Mouse (Mus musculus) brain, adult 2 months (tissue): Measurements from ENCODE around the gene Epha8.

Experiments
- DNase-seq: peaks from one replicate; pipeline ENCODE4 v3.0.0; 2011; ENCODE audit warnings: low read depth, low spot score

The Epha8 gene

DNA sequence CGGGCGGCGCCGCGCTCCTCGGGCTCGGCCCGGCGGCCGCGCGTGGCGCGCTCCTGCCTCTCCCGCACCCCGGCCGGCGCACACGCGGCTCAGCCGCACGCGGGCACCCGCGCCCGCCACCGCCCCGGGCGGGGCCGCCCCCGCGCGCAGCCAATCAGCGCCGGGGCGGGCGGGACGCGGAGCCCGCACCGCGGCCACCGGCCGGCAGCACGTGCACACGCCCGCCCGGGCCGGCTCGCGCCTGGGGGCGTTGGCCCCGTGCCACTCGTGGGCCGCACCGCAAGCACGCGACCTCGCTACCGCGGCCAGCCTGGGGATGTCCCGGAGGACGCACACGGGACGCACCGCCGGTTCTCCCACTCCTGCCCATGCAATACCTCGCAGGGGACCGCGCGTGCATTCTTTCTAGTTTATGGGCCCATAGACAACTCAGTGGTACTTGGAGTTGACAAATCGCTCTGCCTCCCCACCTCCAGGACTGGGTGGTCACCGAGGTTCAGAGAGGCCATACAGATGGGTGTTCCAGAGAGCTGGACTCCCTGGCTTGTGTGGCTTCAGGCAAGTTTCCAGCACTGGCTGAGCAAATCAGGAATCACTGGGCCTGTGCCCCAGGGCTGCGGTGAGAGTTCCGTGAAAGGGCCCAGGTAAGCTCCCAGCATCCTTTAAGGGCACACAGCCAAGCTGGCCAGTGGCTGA lies at the start of gene Epha8:
TSS of gene Epha8 (minus strand) at position 66 of the 696 bp plus-strand sequence.
- DNase-seq, result peak; percentile 52

DNA sequence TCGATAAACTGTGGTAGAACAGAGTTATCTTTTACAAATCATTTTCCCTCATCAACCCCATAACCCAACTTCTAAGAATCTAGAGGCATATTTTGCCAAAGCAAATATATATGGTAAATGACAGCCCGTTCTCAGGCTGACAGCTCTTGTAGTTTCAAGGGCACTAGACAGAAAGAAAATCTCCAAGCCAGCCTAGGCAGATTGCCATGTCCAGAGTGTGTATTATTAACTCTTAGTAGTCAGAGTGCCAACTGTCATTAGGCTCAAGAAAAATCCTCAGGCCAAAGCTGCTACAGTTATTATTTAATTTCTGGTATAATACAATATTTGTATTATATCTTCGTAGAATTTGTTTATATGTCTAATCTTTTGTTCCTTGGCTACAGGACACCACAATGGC lies 45.2 kb upstream of the Epha8 start:
- DNase-seq, result peak; percentile 42

DNA sequence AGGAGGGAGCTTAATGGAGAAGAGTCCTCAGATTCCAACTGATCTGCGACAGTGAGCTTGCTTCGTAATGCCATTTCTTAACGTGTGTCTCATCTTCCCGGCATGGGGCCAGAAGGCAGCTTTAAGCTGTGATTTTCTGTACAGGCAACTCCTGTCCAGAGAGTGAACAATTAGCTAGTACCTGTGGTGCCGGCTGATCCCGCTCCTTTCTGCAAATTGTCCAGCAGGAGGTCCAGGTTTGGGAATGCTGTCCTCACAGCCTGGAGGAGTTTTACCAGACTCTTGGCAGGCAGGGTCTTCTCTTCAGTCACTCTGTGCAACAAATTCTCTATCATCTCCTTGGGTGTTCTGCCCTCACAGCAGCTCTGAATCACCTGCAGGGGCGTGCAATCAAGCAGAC lies 44.4 kb upstream of the Epha8 start:
- DNase-seq, result peak; percentile 33

DNA sequence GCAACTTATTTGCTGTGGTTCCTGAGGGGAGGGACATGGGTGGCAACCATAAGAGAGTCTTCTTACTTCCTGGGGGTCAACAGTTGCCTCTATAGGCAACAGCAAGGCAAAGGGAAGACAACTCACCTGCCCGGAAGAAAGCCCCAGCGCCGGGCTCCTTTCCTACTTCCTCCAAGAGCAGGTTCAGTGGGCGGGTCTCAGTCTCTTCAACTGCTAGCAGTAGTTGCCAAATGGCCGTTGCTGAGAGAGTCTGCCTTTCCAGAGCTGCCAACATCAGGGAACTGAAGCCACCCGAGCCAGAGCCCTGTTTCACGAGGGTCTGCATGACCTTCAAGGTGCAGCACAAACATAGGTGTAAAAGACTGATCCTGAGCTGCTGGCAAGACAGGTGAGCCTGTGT lies 41.8 kb upstream of the Epha8 start:
- no peak for DNase-seq

DNA sequence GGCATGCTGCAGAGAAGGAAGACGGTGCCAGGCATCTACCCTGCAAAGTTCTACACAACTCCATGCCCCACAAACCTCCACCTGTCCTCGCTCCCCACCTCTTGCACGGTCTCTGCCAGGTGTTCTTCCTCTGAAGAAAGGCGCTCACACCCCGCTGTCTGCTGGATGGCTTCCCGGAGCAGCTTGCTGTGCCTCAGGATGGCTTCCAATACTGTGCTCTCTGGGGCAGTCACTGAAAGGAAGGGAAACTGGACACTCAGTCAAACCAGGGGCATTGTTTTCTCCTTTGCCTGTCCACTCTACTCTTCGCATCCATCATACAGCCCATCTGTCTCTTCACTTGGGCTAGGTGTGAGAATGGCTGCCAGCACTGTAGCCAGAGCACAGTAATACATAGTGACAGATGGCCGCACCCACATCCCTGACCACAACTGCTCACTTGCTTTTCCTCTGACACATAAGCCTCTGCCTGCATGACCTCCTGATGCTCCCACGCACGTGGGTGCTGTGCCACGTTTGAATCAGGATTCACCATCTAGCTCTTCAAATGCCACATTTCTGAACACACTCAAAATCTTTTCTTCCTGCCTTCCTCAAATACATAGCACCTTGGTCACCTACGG lies 41.2 kb upstream of the Epha8 start:
- peak; percentile 85 for DNase-seq

DNA sequence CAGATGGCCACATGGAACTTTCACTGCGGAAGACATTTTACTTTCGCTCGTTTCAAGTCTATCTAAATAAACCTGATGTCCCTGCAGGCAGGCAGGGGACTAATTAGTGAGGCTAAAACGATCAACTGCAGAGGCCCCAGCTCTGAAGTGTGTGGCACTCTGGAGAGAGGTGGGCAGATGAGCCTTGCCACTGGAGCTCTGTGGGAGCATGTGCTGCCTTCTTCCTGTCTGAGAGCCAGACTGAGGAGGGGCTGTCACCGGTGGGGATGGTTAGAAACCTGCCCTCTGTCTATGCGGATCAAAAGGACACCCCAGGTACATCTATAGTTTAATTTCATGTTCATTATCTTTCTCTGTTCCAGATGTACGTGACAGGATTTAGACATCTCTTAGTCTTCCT lies 40.3 kb upstream of the Epha8 start:
- DNase-seq, result peak; percentile 38

DNA sequence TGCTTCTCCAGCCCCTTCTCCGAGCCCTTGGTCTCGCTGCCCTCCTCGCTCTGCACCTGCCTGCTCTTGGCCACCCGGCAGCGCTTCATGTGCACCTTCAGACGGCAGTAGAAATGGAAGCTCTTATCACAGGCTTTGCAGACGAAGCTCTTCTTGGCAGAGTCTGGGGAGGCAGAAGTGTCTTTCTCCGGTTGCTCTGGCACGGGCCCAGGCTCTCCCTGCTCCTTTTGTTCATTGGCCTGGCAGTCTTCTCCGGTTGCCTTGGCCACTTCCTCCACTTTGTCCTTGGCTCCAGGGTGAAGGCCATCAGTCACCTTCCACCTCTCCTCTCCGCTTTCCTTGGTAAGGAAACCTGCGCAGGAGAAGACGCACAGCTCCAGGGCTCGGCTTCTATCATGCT lies 38.7 kb upstream of the Epha8 start:
- DNase-seq, result peak; percentile 66

DNA sequence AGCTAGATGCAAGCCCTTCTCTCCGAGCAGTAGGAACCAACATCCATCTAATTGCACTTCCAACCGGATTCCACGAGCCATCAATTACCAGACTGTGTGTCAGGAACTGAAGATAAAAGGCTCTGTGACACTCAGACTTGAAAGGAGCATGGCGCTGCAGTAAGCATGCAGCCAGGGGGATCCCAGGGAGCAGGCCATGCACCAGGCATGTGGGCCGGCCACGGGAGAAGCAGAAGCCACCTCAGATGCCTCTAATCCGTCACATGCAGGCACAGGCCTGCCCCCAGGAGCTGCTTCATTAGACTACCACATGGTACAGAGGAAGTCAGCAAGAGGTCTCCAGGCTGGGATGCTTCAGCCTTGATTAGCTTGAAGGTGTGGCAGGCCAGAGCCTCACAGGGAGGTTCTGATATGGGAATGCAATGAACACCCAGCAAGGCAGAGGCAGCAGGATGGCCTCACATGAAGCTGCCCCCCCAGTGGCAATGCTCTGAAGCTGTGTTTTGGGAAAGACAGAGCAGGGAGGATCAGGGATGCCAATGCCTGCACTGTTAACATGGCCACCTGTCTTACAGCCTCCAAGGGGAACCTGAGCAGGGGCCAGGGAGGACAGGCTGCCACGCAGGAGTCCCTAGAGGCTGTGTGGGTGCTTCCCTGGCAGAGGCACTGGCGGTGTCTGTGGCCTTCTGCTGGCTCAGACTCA lies 25.5 kb upstream of the Epha8 start:
- peak; percentile 37 for DNase-seq

DNA sequence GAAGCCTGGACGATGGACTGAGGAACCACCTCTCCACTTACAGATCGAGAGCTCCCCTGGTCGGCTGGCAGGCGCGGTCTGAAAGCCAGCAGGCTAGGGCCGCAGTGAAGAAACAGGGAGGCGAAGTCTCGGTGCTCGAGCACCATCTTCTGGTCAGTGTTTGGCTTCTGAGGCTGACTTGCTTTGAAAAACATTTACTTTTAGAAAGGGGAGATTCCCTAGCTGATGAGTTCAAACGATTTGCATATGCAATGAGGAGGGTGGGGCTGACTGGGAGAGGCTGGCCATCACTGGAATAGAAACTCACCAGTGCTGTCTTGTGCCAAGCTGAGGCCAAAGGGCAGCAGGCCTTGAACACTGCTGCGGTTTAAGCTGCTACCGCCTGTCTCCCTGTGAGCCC lies 24.7 kb upstream of the Epha8 start:
- peak; percentile 89 for DNase-seq

DNA sequence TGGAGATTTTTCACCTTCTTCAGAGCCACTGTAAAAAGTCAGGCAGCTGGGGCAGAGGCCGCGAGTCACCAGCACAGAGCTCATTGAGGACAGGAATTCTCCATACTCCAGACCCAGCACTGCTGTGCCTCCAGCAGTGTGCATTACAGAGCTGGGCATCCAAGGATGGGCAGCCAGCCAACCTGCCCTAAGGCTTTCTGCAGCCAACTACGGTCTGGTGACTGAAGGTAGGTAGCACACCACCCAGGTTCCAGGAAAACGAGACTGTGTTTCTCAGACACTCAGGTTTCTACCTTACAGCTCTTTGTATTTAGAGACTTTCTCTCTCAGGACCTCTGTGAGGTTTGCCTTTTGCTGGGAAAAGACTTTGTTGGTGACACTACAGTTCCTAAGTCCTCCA lies 24.3 kb upstream of the Epha8 start:
- DNase-seq, result peak; percentile 21

DNA sequence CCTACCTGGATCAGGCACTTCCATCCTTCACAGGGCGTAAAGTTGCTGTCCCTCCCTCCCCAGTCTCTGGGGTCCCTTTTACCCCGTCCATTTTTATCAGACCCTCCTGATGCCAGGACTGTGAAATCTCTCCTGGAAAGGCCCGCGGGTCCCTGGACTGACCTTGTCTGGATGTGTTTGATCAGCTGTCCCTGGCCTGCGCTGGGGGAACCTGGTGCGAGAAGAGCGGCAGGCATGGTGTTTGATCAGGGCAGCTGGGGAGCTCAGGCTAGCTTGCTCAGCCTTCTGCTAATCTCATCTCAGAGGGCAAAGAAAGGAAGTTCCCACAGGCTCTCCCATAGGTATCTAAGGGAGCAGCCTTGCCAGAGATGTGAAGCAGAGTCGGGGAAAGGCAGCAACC lies 20.6 kb upstream of the Epha8 start:
- no peak for DNase-seq

DNA sequence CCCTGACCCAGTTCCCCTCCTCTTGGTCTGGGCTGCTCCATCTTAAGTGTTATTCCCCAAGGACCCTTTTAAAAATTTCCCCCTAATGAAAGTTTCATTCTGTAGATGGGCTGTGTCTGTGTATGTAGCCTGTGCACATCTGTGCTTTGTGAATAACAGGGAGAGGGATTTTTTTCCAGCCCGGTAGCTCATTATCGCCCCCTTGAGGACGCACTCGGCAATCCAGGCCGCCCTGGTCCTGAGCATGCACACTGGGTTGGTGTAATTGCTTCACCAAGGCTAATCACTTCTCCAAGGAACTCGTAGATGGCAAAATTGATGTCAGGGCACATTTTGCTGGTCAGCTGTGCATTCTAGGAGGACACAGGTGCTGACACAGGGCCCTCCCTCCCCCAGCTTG lies 14.3 kb upstream of the Epha8 start:
- peak; percentile 44 for DNase-seq

DNA sequence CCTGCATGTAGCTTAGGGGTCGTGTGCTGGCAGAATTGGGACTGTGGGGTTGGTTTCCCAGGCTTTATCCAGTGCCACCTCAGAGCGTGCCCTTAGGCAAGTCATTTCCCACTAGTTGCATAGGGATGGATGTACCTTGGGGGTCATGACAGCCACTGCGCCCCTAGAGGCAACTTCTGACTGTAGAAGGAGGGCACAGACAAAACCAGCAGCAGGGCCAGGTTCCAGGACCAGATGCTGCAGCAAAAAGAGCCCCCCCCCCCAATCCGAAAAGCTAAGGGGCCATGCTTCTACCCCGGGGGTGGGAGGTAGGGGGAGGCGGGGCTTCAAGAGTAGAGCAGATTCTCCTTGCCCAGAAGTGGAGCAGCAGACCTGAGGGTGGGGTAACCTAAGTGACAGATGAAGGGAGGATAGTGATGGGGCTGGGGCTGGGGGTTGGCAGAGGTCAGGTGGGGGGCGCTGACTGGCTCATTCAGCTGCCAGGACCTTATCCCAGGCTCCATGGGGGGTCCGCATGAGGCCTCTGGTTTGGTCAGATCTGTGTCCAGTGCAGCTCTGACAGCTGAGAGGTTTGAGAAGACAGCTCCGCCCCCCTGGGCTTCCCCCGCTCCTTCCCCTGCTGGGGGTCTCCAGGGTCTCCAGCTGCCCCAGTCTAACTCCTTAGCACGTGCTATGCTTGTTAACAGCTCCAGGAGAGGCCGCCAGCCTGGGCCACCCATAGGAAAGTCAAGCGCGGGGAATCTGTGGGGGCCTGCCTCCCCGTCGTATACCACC lies 13.1 kb upstream of the Epha8 start:
- no peak for DNase-seq

DNA sequence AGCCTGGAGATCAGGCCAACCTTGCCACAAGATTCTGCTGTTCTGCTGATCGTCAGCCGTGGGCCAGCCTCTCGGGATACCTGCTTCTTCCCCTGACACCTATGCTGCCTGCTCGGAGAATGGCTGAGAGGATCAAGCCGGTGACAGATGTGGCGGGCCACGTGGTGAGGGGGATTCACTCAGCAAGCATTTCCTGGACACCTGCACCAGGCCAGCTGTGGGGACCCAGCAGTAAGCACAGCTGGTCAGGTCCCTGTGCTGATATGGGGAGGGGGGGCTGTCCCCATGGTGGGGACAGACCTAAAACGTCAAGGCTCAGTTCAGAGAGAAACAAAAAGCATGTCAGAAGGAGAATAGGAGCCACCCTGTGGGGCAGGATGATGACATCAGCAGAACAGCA lies 12.5 kb upstream of the Epha8 start:
- DNase-seq, result no peak

DNA sequence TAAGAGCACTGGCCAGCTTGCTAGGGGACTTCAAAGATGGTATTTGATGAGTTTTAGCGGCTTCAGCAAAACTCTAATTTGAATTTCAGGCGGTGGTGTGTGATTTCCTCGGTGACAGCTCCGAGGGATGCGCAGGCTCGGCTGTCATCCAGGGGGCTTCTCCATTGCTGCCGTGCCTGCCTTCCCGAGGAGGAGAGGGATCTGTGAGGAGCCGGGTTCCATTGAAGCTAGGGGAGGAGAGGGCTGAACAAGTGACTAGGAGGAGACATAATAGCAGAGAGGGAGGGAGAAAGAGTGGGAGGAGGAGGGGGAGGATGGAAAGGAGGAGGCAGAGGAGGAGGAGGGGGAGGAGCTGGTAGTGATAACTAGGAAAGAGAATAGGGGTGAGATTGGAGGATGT lies 10.9 kb upstream of the Epha8 start:
- DNase-seq, result no peak

DNA sequence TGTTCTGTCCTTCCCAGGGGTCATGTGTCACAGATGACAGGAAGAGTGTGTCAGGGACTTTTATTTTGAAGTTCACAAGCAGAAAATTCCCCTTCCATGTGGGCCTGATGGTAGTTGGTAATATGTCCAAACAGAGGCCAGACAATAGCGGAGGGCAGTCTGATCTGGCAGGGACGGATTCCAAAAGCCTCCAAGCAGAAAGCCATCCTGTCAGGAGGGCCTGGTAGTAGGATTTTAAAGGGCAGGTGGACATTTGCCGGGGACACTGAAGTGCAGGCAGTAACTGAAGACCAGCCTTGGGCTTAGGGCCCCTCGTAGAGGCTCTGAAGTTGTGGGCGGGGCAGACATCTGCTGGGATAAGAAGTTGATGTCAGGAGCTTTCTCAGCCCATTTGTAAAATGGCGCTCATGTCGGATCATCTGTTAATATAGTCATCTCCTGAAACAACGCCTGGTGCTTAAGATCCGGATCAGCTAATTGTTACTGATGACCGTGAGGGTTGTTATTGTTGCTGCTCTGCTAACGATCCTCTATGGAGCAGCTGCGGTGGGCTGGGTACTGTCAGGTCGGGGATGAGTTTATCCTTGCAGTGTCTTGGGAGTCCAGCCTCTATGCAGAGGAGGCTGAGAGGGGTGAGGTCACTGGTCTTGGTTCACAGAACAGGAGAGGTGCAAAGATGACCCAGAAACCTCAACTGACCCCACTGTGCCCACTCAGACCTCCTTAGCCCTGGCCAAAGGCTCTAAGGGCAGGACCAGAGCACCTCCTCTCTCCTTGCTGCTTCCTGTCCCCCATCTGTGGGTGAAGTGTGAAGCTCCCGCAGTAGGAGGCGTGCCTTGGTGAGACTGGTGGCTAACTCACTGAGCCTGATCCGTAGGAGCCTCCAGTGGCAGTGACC lies 10.1 kb upstream of the Epha8 start:
- no peak for DNase-seq

DNA sequence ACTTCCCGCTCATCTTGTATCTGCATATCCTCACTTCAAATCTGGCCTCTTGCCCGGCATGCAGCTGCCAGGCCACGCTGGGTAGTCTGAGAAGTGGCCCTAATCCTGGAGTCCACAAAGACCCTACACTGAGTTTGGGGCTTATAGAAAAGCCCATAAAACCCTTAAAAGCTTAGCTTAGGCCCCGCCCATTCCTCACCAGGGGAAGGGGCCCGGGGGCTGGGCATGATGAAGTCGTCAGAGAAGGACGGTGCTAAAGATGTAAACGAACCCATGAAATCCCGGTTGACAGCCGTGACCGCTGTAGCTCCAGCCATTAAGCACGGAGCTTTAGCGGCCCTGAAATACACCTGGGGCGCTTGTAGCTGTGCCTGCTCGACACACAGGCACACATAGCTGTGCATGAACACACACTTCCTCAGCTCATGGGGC lies 8.4 kb upstream of the Epha8 start:
- DNase-seq, result no peak

DNA sequence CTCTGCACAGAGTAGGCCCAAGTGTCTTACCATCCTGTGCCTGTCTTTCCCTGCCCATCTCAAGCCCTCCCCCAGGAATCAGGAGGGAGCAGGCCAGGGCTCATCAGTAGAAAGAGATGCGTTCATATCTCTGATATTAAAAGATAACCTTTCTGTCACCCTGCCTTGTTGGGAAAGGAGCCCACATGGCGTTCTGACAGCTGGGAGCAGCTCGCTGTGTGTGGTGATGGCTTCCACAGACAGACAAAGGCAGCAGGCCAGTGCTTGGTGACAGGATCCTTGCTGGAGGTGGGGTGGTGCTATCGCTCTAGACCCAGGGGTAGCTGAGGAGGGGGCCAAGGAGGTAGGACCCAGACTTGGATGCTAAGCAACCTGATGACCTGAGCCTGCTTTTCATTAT lies 5.8 kb upstream of the Epha8 start:
- no peak for DNase-seq

DNA sequence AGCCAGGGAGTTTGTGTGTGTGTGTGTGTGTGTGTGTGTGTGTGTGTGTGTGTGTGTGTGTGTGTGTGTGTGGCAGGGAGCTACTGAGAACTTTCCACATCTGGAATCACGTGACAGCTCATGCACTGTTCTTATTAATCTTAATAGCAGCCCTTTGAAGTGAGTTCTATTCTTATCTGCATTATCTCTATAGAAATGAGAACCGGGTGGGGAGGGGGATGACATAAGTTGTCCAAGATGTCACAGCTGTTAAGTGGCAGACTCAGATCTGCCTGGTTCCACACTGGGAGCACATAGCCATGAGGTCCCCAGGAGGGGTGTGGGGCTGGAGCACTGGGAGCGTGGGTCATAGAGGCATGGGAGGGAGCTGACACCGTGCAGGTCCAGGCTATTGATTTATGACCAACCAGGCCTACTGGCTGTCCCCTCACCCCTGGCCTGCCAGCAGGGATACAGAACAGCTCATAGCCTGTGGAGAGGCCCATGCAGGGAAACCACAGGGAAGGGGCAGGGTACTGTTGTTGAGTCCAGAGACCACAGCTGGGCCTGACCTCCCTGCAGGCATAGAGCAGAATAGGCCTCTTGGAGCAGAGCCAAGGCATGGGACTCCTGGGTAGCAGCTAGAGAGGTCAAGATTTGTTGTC lies 5.1 kb upstream of the Epha8 start:
- DNase-seq, result no peak

DNA sequence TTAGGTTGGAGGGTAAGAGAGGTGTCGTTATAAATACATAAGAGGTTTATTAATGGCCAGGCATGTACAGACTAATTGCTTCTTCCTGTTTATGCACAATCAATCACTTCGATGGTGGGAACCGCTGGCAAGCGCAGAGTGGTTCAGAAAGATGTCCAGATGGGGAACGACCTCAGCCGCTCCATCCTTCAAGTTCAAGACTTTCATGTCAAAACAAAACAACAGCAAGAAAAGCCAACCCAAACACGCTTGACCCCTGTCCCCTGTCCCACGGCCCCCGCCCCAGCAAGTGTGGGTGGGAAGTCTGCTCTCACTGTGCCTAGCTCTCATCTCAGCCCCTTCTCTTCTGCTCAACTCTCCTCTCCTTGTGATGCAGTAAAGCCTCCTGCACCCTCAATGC lies 4.0 kb upstream of the Epha8 start:
- DNase-seq, result no peak

DNA sequence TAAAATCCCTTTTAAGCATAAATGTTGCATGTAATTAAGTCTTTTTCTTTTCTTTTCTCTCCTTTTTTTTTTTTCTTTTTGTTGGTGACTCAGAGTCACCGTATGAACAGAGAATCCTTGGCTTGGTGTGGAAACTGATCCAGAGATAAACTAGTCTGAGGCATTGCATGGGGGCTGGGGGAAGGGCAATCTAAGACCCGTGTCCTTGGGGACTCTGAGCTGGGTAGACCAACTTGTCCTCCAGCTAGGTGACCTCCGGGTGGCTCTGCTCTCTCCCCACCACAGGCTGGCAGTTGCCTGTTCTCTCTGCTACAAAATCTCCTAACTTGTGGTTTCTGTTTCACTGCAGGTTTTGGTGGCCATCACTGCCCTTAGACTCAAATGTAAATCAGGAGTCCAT lies 3.5 kb upstream of the Epha8 start:
- DNase-seq, result no peak
